Mouse (Mus musculus) liver, embryonic 14.5 days (tissue): ENCODE measurements around the gene Cfap97d2.

Source experiments
- CTCF ChIP-seq: IDR thresholded peaks from 2 replicates; pipeline ENCODE4 v1.5.1; 2016; ENCODE audit warnings: antibody characterized with exemption, low read depth, control low read depth
- EP300 ChIP-seq: IDR thresholded peaks from 2 replicates; pipeline ENCODE4 v1.6.1; 2016; ENCODE audit warnings: antibody characterized with exemption, low read depth

GRCm38 (mm10) chr8:13780536-13780935, 74.8 kb downstream of the Cfap97d2 start:
- no peak for TF ChIP-seq CTCF
- no peak for TF ChIP-seq EP300
